Mouse (Mus musculus) intestine, postnatal 0 days (tissue): ENCODE data around the gene 2310011J03Rik. TPM values are rescaled to one million over a fixed set of nuclear protein-coding genes. Genes with fewer than 3 reads are reported as not detected.

Source experiments
- ATAC-seq: fragments of 200-750 bp; cut with Nextera tagmentation; 2 replicates; pipeline ENCODE4 v1.8.0; 2017; ENCODE audit warnings: mild to moderate bottlenecking, moderate TSS enrichment, moderate library complexity
- H3K27ac ChIP-seq: fragments of 300-500 bp; sonication (generic); 2 replicates; pipeline ENCODE4 v1.5.1; 2014; ENCODE audit warnings: mild to moderate bottlenecking, low read depth, low read length, moderate library complexity
- H3K27me3 ChIP-seq: fragments of 300-500 bp; sonication (generic); replicated peaks from 2 replicates; pipeline ENCODE4 v1.6.1; 2014; ENCODE audit warnings: low read length, mixed read lengths; ENCODE audit not compliant: control insufficient read depth, insufficient read depth
- H3K36me3 ChIP-seq: fragments of 300-500 bp; sonication (generic); 2 replicates; pipeline ENCODE4 v1.6.1; 2014; ENCODE audit warnings: mild to moderate bottlenecking, moderate library complexity; ENCODE audit not compliant: control insufficient read depth, insufficient read depth
- H3K4me1 ChIP-seq: fragments of 300-500 bp; sonication (generic); replicated peaks from 2 replicates; pipeline ENCODE4 v1.6.1; 2014; ENCODE audit warnings: antibody characterized with exemption, low read length, mixed read lengths; ENCODE audit not compliant: control insufficient read depth, insufficient read depth
- H3K4me2 ChIP-seq: fragments of 300-500 bp; sonication (generic); replicated peaks from 2 replicates; pipeline ENCODE4 v1.6.1; 2014; ENCODE audit warnings: low read depth, mild to moderate bottlenecking, moderate library complexity
- H3K4me3 ChIP-seq: fragments of 300-500 bp; sonication (generic); 2 replicates; pipeline ENCODE4 v1.5.1; 2014; ENCODE audit warnings: low read depth, low read length
- H3K9ac ChIP-seq: fragments of 300-500 bp; sonication (generic); 2 replicates; pipeline ENCODE4 v1.6.1; 2014; ENCODE audit warnings: mild to moderate bottlenecking, low read depth, low read length
- H3K9me3 ChIP-seq: fragments of 300-500 bp; sonication (generic); 2 replicates; pipeline ENCODE4 v1.6.1; 2016; ENCODE audit warnings: mixed run types; ENCODE audit not compliant: control insufficient read depth
- CTCF ChIP-seq: sonication (generic); IDR thresholded peaks from 2 replicates; pipeline ENCODE4 v1.5.1; 2016; ENCODE audit warnings: low read depth, mild to moderate bottlenecking, control low read depth, antibody characterized with exemption, moderate library complexity
- WGBS: fragments of 180-500 bp; shearing (Covaris S2); extraction: QIAGEN DNeasy Blood & Tissue Kit; methylation state at CpG from one replicate; pipeline ENCODE4 v1.1.7; 2014; 5-methylcytosine and 5-hydroxymethylcytosine counted together
- polyA plus RNA-seq: library from polyadenylated mRNA; unstranded; fragments of >200 nt; fragmentation: Nextera tagmentation; extraction: Ambion mirVana; gene quantifications from 2 replicates; pipeline ENCODE4 v1.2.1, GENCODE M21; 2015

Gene 2310011J03Rik
- polyA plus RNA-seq, 1 experiment from 2014 or later, result 87.6 TPM

DNA sequence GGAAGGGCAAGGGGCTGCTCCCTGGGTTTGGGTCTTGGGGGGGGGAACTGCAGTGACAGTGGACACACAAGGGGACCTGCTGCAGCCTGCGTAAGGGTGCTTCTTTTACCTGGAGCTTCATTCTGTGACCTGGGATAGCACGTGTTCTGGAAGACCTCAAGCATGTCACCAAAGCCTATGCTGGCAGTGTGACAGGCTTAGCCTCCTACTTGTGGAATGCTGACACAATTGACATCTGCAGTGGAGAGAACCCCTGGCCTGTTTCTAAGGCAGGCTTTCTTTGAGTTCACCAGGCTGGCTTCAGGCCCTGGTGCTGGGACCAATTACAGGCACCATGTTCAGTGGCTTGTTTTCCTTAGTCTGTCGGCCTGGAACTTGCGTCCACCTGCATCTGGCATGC, 26.0 kb downstream of the 2310011J03Rik start:
- Histone ChIP-seq H3K4me3 (no peak overlapping the region), H3K27me3 (peaks cover 14% of the 10 kb centered on the region), H3K9me3 (no peaks in the 10 kb centered on the region), H3K4me1 (no peaks in the 10 kb centered on the region), H3K4me2 (no peak overlapping the region), H3K27ac (no peak overlapping the region), H3K9ac (no peak overlapping the region), H3K36me3 (peaks cover 20% of the 10 kb centered on the region; the same call in 1 of the 2 replicates)
- WGBS, result 72% methylated on average over 4 of the region's 4 CpGs
- no peak for ATAC-seq
- no peak for TF ChIP-seq CTCF

DNA sequence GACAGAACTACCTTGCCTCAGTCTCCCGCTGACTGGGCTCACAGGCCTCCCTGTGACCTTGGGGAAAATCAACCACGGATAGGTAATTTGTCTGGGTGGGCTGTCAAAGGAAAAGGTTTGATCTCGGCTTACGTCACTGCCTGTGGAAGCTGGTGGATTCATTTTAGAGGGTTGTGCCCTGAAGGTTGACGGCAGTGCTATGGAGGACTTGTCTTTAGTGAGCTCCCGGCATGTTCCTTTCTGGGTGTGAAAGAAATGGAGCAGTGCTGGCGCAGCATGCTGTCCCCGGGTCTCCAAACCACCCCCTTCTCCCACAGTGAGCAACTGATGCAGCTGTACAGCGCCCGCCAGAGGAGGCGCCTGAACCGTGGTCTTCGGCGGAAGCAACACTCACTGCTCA, 27.0 kb downstream of the 2310011J03Rik start:
- ATAC-seq, result no peak
- TF ChIP-seq CTCF, result 0 out of 2 replicates have a peak, but pooled peaks have one; percentile 30
- WGBS, result 14% methylated on average over 14 of the region's 14 CpGs
- no peaks in the 10 kb centered on the region for H3K4me1 ChIP-seq
- peak overlapping the region; percentile 93 for H3K9ac ChIP-seq
- peaks cover 4% of the 10 kb centered on the region; the same call in 1 of the 2 replicates for H3K27me3 ChIP-seq
- peak overlapping the region; percentile 82 for H3K4me3 ChIP-seq
- 0 out of 2 replicates have a peak overlapping the region, but pooled peaks have one; percentile 86 for H3K27ac ChIP-seq
- H3K9me3 ChIP-seq, result no peaks in the 10 kb centered on the region
- H3K4me2 ChIP-seq, result peak overlapping the region; percentile 83
- peaks cover 23% of the 10 kb centered on the region; the same call in 1 of the 2 replicates for H3K36me3 ChIP-seq

DNA sequence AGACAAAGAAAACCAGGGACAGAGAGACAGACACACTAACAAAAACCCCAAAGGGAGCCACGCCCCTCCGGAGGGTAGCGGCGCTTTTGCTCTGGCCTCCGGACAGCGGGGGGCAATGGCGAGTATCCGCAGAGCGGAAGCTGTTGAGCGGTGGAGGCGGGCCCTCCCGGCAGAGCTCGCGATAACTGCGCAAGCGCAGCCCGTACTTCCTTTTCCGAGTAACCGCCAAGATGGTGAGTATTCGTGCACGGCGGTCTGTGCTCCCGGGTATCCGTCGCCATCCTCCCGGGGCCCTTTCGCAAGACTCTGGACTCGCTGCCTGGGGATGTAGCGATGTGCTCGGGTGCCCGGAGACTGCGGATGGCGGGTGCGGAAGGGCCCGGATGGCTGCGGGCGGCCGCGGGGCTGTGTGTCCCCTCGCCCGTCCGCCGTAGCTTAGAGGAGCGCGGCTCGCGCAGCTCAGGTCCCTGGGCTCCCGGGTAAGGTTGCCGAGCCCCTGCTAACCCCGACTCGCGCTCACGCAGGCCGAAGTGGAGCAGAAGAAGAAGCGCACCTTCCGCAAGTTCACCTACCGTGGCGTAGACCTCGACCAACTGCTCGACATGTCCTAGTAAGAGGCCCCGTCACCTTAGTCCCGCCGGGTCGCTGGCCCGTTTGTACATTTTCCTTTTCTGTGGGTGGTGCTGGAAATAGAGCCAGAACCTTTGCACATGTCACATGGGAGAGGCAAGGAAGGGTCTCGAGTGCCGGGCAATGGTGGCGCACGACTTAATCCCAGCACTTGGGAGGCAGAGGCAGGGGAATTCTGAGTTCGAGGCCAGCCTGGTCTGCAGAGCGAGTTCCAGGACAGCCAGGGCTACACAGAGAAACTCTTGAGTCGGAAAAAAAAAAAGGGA, 27.8 kb downstream of the 2310011J03Rik start, which contains the start of gene Rps15:
Rps15 (plus strand) TSS at position 203 of the 896 bp plus-strand sequence.
- Histone ChIP-seq H3K9me3 (no peaks in the 10 kb centered on the region), H3K4me2 (peak within 1 kb of the TSS; percentile 83), H3K36me3 (peaks cover 25% of the 10 kb centered on the region), H3K4me1 (no peaks in the 10 kb centered on the region), H3K27me3 (no peaks in the 10 kb centered on the region; the same call in 1 of the 2 replicates), H3K27ac (peak within 1 kb of the TSS; percentile 86), H3K9ac (peak within 1 kb of the TSS; percentile 93), H3K4me3 (peak within 1 kb of the TSS; percentile 82)
- peak; percentile 90 for TF ChIP-seq CTCF
- WGBS, result under 1% methylated on average over 72 of the region's 72 CpGs
- peak; percentile 75 for ATAC-seq

DNA sequence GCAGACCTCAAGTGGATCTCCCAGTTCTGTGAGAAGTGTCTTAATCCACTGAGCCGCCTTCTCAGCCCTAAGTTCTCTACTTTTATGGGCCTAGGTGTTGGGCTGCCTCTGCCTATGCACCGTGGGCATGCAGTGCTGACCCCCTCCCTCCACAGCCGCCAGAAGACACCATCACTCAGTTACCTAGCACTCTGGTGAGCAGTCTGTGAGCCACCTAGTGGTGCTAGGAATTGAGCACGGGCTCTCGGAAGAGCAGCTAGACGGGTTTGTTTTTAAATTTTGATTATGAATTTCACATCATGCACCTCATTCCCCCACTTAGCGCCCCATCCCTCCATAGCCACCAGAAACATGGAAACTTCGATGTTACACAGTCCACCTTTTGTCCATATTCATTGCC, 31.7 kb downstream of the 2310011J03Rik start:
- no peak overlapping the region for H3K9ac ChIP-seq
- no peak overlapping the region for H3K4me2 ChIP-seq
- no peaks in the 10 kb centered on the region for H3K9me3 ChIP-seq
- H3K27me3 ChIP-seq, result no peaks in the 10 kb centered on the region
- no peak overlapping the region for H3K4me3 ChIP-seq
- no peaks in the 10 kb centered on the region for H3K4me1 ChIP-seq
- WGBS, result 60% methylated on average over 8 of the region's 8 CpGs
- peak; percentile 10; the same call in 1 of the 2 replicates for ATAC-seq
- peak; percentile 68 for TF ChIP-seq CTCF
- peaks cover 47% of the 10 kb centered on the region for H3K36me3 ChIP-seq
- peak overlapping the region; percentile 74 for H3K27ac ChIP-seq

DNA sequence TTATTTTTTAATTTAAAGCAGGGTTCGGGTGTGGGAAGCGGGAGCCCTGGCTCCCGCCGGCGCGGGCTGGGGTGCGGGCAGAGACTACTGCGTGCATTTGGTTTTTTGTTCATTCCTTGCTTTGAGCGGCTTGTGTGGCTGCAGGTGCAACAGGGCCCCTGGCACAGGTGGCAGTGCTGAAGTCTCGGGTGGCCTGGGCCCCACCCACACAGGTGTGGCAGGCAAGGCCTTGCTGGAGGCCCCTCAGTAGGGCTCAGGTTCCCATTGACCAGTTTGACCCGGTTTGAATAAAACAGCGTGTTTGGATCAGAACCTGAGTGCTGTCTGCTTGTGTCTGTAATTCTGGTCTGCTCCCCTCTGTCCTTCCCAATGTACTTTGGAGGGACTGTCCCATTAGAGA, 32.2 kb downstream of the 2310011J03Rik start:
- no peak overlapping the region for H3K4me3 ChIP-seq
- no peak for TF ChIP-seq CTCF
- no peaks in the 10 kb centered on the region for H3K4me1 ChIP-seq
- no peak overlapping the region for H3K9ac ChIP-seq
- peak overlapping the region; percentile 74 for H3K27ac ChIP-seq
- 68% methylated on average over 12 of the region's 12 CpGs for WGBS
- no peaks in the 10 kb centered on the region for H3K9me3 ChIP-seq
- H3K27me3 ChIP-seq, result no peaks in the 10 kb centered on the region
- peak; percentile 62 for ATAC-seq
- 0 out of 2 replicates have a peak overlapping the region, but pooled peaks have one; percentile 24 for H3K4me2 ChIP-seq
- peaks cover 50% of the 10 kb centered on the region for H3K36me3 ChIP-seq
